Mouse (Mus musculus) embryonic facial prominence, embryonic 11.5 days (tissue): ENCODE results near the gene Kcnmb2. TPM values are rescaled to one million over a fixed set of nuclear protein-coding genes. Genes with fewer than 3 reads are reported as not detected.

ENCODE experiments used
- ATAC-seq: fragments of 200-750 bp; cut with Nextera tagmentation; replicated peaks from 2 replicates; pipeline ENCODE4 v1.8.0; 2017; ENCODE audit warnings: low read depth; ENCODE audit not compliant: insufficient number of reproducible peaks, low FRiP score, low TSS enrichment
- DNase-seq: peaks from one replicate; pipeline ENCODE4 v3.0.0-alpha.2; 2015; ENCODE audit warnings: low spot score
- H3K27ac ChIP-seq: fragments of 300-500 bp; sonication (generic); replicated peaks from 2 replicates; pipeline ENCODE4 v1.5.1; 2014; ENCODE audit warnings: mild to moderate bottlenecking, low read depth, low read length, control low read depth
- H3K27me3 ChIP-seq: fragments of 300-500 bp; sonication (generic); 2 replicates; pipeline ENCODE4 v1.6.1; 2014; ENCODE audit warnings: mild to moderate bottlenecking, low read length, moderate library complexity, mixed read lengths; ENCODE audit not compliant: control insufficient read depth, insufficient read depth
- H3K36me3 ChIP-seq: fragments of 300-500 bp; sonication (generic); replicated peaks from 2 replicates; pipeline ENCODE4 v1.6.1; 2014; ENCODE audit warnings: low read depth, mild to moderate bottlenecking, low read length, moderate library complexity, mixed read lengths; ENCODE audit not compliant: control insufficient read depth, insufficient read depth
- H3K4me1 ChIP-seq: fragments of 300-500 bp; sonication (generic); 2 replicates; pipeline ENCODE4 v1.6.1; 2014; ENCODE audit warnings: low read length, mixed read lengths; ENCODE audit not compliant: control insufficient read depth, insufficient read depth
- H3K4me2 ChIP-seq: fragments of 300-500 bp; sonication (generic); 2 replicates; pipeline ENCODE4 v1.6.1; 2014; ENCODE audit warnings: low read depth, mild to moderate bottlenecking, control low read depth, low read length, moderate library complexity
- H3K4me3 ChIP-seq: fragments of 300-500 bp; sonication (generic); 2 replicates; pipeline ENCODE4 v1.5.1; 2014; ENCODE audit warnings: low read depth, low read length, control low read depth
- H3K9ac ChIP-seq: fragments of 300-500 bp; sonication (generic); replicated peaks from 2 replicates; pipeline ENCODE4 v1.6.1; 2014; ENCODE audit warnings: mild to moderate bottlenecking, control low read depth, low read length
- H3K9me3 ChIP-seq: fragments of 300-500 bp; sonication (generic); replicated peaks from 2 replicates; pipeline ENCODE4 v1.6.1; 2016; ENCODE audit warnings: mild to moderate bottlenecking, low read length, inconsistent platforms, mixed read lengths; ENCODE audit not compliant: control insufficient read depth
- WGBS: fragments of 180-500 bp; shearing (Covaris S2); extraction: QIAGEN DNeasy Blood & Tissue Kit; methylation state at CpG from one replicate; pipeline ENCODE4 v1.1.7; 2014; 5-methylcytosine and 5-hydroxymethylcytosine counted together
- polyA plus RNA-seq: library from polyadenylated mRNA; unstranded; fragments of >200 nt; fragmentation: Nextera tagmentation; extraction: Ambion mirVana; gene quantifications from 2 replicates; pipeline ENCODE4 v1.2.1, GENCODE M21; 2014

Gene Kcnmb2
- polyA plus RNA-seq, 1 experiment from 2014 or later = 9.4 TPM

DNA sequence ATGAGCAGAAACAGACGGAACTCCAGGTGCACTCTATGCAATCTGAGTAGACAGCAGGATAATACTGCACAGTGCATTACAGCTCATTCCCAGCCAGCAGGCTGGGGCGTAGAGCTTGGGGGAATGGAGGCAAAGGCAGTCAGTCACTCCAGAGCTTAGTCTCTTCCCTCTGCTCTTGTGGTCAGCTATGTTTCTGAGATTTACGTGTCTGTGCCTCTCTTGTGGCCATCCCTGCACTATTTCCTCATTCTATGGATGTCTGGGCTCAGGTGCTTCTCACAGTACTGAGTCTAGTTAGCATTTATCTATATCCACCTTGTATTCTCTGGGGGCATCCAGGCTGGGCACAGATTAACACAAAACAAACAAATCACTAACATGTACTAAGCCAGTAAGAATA, 160.4 kb downstream of the Kcnmb2 start:
- Histone ChIP-seq H3K4me1 (peaks cover 2% of the 10 kb centered on the region; the same call in 1 of the 2 replicates), H3K36me3 (no peaks in the 10 kb centered on the region), H3K27me3 (no peaks in the 10 kb centered on the region), H3K4me2 (no peak overlapping the region), H3K9ac (no peak overlapping the region), H3K27ac (no peak overlapping the region), H3K9me3 (no peaks in the 10 kb centered on the region), H3K4me3 (no peak overlapping the region)
- WGBS = 86% methylated on average over 3 of the region's 3 CpGs
- ATAC-seq (no peak), DNase-seq (no peak)

DNA sequence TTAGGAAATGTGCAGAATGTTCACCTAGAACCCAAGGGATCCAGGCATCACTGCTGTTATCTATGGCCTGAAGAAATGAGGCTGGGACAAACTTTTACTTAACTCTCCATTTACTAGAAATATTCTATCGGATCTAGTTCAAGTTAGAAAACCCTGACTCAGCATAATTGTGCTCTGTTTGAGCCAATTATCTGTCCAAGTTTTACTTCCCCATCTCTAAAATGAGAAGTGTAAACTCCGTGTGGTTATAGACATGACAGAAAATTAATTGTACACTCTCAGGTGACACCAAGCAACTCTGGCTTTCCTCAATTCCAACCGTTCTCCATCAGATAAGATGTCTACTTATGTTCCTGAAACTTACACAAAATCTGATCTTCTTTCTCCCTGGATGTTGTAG, 161.0 kb downstream of the Kcnmb2 start:
- DNase-seq = no peak
- Histone ChIP-seq H3K9me3 (no peaks in the 10 kb centered on the region), H3K4me2 (no peak overlapping the region), H3K4me1 (peaks cover 2% of the 10 kb centered on the region; the same call in 1 of the 2 replicates), H3K9ac (no peak overlapping the region), H3K36me3 (no peaks in the 10 kb centered on the region), H3K27ac (no peak overlapping the region), H3K27me3 (no peaks in the 10 kb centered on the region), H3K4me3 (no peak overlapping the region)
- 84% methylated on average over 3 of the region's 3 CpGs for WGBS
- ATAC-seq = no peak

DNA sequence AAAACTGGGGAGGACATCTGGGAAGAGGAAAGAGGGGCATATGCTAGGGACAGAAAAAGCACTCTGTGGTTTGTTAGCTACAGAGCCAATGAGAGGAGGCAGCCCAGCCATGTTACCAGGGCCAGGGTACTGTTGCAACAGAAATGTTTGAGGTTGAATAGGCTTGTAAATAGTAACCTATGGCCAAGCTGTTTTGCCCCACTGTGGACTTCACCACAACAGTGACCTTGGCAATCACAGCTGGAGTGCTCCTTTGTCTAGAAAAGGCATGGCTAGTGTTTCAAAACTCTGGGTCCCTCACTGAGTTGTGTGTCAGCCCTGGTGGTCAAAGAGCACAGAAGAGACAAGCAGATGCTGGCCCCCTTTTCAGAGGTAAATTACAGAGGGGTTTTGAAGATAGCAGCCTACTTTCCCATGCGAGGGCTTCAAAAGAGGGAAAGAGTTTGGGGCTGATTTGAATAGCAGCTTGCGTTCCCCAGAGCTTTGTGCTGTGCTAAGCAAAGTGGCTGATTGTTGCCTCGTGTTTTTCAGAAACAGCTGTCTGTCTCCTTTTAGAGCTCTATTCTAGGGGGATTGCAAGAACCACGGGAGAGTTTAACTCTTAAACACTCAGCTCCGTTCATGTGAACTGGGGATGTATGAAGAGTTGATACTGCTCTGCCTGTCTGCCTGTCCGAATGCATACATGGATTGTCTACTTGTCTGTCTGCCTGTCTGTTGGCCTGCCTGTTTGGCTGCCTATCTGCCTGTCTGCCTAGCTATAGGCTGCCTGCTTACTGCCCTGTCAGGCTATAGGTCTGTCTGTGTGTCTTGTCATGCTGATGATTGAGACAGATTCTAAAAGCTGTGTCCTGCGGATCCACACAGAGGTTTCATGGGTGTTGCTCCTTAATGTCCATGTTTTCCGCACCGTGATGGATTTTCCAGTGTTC, 165.0 kb downstream of the Kcnmb2 start:
- Histone ChIP-seq H3K27ac (no peak overlapping the region), H3K4me3 (no peak overlapping the region), H3K4me1 (peaks cover 2% of the 10 kb centered on the region; the same call in 1 of the 2 replicates), H3K27me3 (no peaks in the 10 kb centered on the region), H3K9me3 (no peaks in the 10 kb centered on the region), H3K4me2 (no peak overlapping the region), H3K36me3 (no peaks in the 10 kb centered on the region), H3K9ac (no peak overlapping the region)
- ATAC-seq (no peak; the same call in 1 of the 2 replicates), DNase-seq (peak; percentile 41)
- WGBS = 45% methylated on average over 9 of the region's 9 CpGs

DNA sequence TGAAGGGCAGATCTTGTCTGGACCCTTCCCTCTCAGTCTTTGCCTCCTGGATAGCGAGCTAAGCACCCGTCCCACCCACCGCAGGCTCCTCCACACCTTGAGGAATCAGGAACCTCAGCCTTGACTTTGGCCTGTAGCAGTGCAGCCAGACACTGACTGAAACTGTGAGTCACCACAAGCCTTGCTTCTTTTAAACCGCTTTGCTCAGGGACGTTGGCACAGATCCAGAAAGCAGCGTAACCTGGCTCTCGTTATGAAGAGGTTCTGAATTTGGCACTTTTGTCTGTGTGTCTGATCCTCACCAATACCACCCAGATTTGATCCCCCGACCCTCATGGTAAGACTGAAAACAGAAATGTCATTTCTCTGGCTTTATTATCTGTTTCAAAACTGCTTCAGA, 171.6 kb downstream of the Kcnmb2 start:
- Histone ChIP-seq H3K9ac (no peak overlapping the region), H3K4me3 (no peak overlapping the region), H3K36me3 (no peaks in the 10 kb centered on the region), H3K27ac (no peak overlapping the region), H3K27me3 (no peaks in the 10 kb centered on the region), H3K9me3 (no peaks in the 10 kb centered on the region), H3K4me1 (no peaks in the 10 kb centered on the region), H3K4me2 (no peak overlapping the region)
- no peak for DNase-seq
- no peak for ATAC-seq
- WGBS = 64% methylated on average over 8 of the region's 8 CpGs

DNA sequence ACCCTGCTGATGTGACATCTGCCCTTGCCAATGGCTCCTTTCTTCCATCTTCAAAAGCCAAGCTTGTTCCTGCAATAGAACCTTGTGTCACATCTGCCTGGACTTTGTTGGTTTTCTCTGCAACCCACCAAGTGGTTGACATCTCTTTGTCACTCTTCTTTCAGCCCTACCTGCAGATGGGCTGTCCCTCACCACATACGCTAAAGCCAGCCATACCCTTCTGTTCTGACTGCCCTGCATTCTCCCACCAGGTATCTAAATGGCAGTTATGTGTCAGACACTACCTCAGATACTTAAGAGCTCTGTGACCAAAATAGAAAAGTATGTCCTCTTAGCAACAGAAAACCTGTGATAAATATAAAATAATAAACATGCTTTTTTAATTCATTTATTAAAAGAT, 186.5 kb downstream of the Kcnmb2 start:
- DNase-seq (no peak), ATAC-seq (no peak)
- Histone ChIP-seq H3K27me3 (no peaks in the 10 kb centered on the region), H3K27ac (no peak overlapping the region), H3K4me2 (no peak overlapping the region), H3K36me3 (no peaks in the 10 kb centered on the region), H3K9me3 (no peaks in the 10 kb centered on the region), H3K4me1 (no peaks in the 10 kb centered on the region), H3K9ac (no peak overlapping the region), H3K4me3 (no peak overlapping the region)
- WGBS = 82% methylated on average over 1 of the region's 1 CpGs

DNA sequence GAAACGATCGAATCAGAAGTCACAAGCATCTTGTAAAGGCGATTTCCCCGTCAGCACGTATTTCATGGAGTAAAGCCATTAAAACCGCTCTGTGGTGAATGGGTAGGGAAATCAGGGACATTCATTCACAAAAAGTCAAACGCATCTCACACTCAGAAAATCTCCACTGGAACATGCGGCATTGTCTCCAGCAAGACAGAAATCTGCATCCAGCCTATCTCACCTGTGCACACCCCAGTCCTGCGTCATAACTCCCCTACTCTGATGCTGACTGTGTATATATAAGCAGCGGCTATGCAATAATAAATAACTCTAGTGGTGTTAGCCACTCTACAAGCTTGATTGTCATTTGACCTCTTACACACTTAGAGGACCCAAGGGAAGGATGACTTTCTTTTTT, 199.1 kb downstream of the Kcnmb2 start:
- DNase-seq = no peak
- no peak overlapping the region for H3K4me3 ChIP-seq
- no peaks in the 10 kb centered on the region for H3K36me3 ChIP-seq
- H3K9ac ChIP-seq = no peak overlapping the region
- H3K4me1 ChIP-seq = no peaks in the 10 kb centered on the region
- H3K9me3 ChIP-seq = no peaks in the 10 kb centered on the region
- no peak for ATAC-seq
- no peak overlapping the region for H3K4me2 ChIP-seq
- WGBS = 88% methylated on average over 10 of the region's 10 CpGs
- H3K27me3 ChIP-seq = no peaks in the 10 kb centered on the region
- no peak overlapping the region for H3K27ac ChIP-seq

DNA sequence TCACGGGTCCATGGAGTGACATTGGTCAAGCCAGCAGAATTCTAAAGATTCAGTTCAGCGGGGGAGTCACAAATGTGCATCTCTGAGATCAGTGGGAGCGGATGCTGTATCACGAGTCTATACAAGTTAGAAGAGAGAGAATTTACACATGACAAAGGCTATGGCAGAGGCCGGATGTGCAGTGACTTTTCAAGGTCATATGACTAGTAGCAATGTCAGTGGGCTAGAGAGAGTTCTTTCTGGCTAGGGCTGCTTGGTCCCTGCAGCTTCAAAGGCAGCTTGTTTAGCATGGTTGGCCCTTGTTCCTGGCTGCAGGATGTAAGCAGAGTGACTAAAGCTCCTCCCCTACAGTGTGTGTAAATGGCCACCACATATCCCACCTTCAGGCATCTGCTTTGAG, 217.5 kb downstream of the Kcnmb2 start:
- H3K4me2 ChIP-seq = no peak overlapping the region
- 84% methylated on average over 5 of the region's 5 CpGs for WGBS
- H3K27ac ChIP-seq = no peak overlapping the region
- H3K9me3 ChIP-seq = no peaks in the 10 kb centered on the region
- H3K4me3 ChIP-seq = no peak overlapping the region
- no peaks in the 10 kb centered on the region for H3K36me3 ChIP-seq
- ATAC-seq (no peak), DNase-seq (no peak)
- no peaks in the 10 kb centered on the region for H3K4me1 ChIP-seq
- H3K9ac ChIP-seq = no peak overlapping the region
- H3K27me3 ChIP-seq = no peaks in the 10 kb centered on the region

DNA sequence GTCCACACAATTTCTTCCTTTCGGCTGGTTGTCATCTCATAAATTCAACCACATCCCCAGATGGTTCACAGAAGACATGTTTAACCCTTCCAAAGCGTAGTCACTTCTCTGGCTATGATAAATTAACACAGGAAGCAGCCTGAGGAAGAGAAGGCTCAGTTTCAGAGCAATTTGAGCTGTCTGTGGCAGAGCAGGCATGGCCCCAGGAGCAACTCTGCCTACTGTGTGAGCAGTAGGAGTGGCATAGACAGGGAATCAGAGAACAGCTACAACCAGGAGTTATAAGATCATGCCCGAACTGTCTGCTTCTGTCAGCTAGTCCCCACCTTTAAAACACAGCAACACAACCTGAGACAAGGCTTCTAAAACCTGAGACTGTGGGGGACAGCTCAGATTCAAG, 219.4 kb downstream of the Kcnmb2 start:
- Histone ChIP-seq H3K9ac (no peak overlapping the region), H3K9me3 (no peaks in the 10 kb centered on the region), H3K27ac (no peak overlapping the region), H3K36me3 (no peaks in the 10 kb centered on the region), H3K27me3 (no peaks in the 10 kb centered on the region), H3K4me3 (no peak overlapping the region), H3K4me2 (no peak overlapping the region), H3K4me1 (no peaks in the 10 kb centered on the region)
- WGBS = 60% methylated on average over 3 of the region's 3 CpGs
- DNase-seq = no peak
- ATAC-seq = no peak
